Mouse (Mus musculus): ENCODE results near the gene Bnc1. TPM values are rescaled to one million over a fixed set of nuclear protein-coding genes. Genes with fewer than 3 reads are reported as not detected.

Bnc1 gene
- polyA plus RNA-seq, 1 experiment from 2014 or later: 1.5 TPM

GRCm38 (mm10) chr7:81995975-81996374 is 3.9 kb upstream of the Bnc1 start:
- H3K9ac ChIP-seq: no peak overlapping the region
- no peaks in the 10 kb centered on the region for H3K4me1 ChIP-seq (ENCODE audit: insufficient read depth)
- no peaks in the 10 kb centered on the region for H3K9me3 ChIP-seq (ENCODE audit: low read depth, low read length)
- 23% methylated on average over 9 of the region's 9 CpGs for WGBS
- no peaks in the 10 kb centered on the region for H3K36me3 ChIP-seq (ENCODE audit: insufficient read depth)
- DNase-seq (no peak), ATAC-seq (ENCODE audit: insufficient read depth) (no peak)
- H3K27ac ChIP-seq (ENCODE audit: low read depth): no peak overlapping the region
- H3K4me2 ChIP-seq: no peak overlapping the region
- no peak for TF ChIP-seq CTCF (IDR thresholded peaks at IDR 0.05; ENCODE audit: low read depth)
- peaks cover 56% of the 10 kb centered on the region for H3K27me3 ChIP-seq (ENCODE audit: insufficient read depth, low read length)
- H3K4me3 ChIP-seq (ENCODE audit: low read depth, low read length): no peak overlapping the region

GRCm38 (mm10) chr7:81995126-81995525 is 3.0 kb upstream of the Bnc1 start:
- H3K36me3 ChIP-seq (ENCODE audit: insufficient read depth): no peaks in the 10 kb centered on the region
- H3K9ac ChIP-seq: no peak overlapping the region
- H3K4me1 ChIP-seq (ENCODE audit: insufficient read depth): no peaks in the 10 kb centered on the region
- no peak overlapping the region for H3K4me2 ChIP-seq
- no peaks in the 10 kb centered on the region for H3K9me3 ChIP-seq (ENCODE audit: low read depth, low read length)
- TF ChIP-seq CTCF (IDR thresholded peaks at IDR 0.05; ENCODE audit: low read depth): no peak
- H3K4me3 ChIP-seq (ENCODE audit: low read depth, low read length): no peak overlapping the region
- peaks cover 60% of the 10 kb centered on the region for H3K27me3 ChIP-seq (ENCODE audit: insufficient read depth, low read length)
- ATAC-seq (ENCODE audit: insufficient read depth) (no peak), DNase-seq (no peak)
- 73% methylated on average over 6 of the region's 6 CpGs for WGBS
- no peak overlapping the region for H3K27ac ChIP-seq (ENCODE audit: low read depth)

- H3K9ac ChIP-seq: no peak overlapping the region
- peaks cover 77% of the 10 kb centered on the region for H3K27me3 ChIP-seq (ENCODE audit: insufficient read depth, low read length)
- no peaks in the 10 kb centered on the region for H3K36me3 ChIP-seq (ENCODE audit: insufficient read depth)
- DNase-seq: no peak
- H3K4me3 ChIP-seq (ENCODE audit: low read depth, low read length): no peak overlapping the region
- no peak for TF ChIP-seq CTCF (IDR thresholded peaks at IDR 0.05; ENCODE audit: low read depth)
- no peak for ATAC-seq (ENCODE audit: insufficient read depth)
- H3K9me3 ChIP-seq (ENCODE audit: low read depth, low read length): no peaks in the 10 kb centered on the region
- no peaks in the 10 kb centered on the region for H3K4me1 ChIP-seq (ENCODE audit: insufficient read depth)
- no peak overlapping the region for H3K27ac ChIP-seq (ENCODE audit: low read depth)
- peak overlapping the region; percentile 90; the same call in 1 of the 2 replicates for H3K4me2 ChIP-seq
- 34% methylated on average over 7 of the region's 7 CpGs for WGBS
These were observed 1.0 kb upstream of the Bnc1 start for GRCm38 (mm10) chr7:81993140-81993539.

- peak overlapping the region; percentile 53 for H3K4me3 ChIP-seq (ENCODE audit: low read depth, low read length)
- H3K27me3 ChIP-seq (ENCODE audit: insufficient read depth, low read length): peaks cover 78% of the 10 kb centered on the region
- TF ChIP-seq CTCF (IDR thresholded peaks at IDR 0.05; ENCODE audit: low read depth): no peak
- no peak for ATAC-seq (ENCODE audit: insufficient read depth)
- DNase-seq: peak; percentile 45
- peak overlapping the region; percentile 90 for H3K4me2 ChIP-seq
- no peaks in the 10 kb centered on the region for H3K36me3 ChIP-seq (ENCODE audit: insufficient read depth)
- WGBS: under 1% methylated on average over 36 of the region's 36 CpGs
- peak overlapping the region; percentile 46 for H3K9ac ChIP-seq
- H3K4me1 ChIP-seq (ENCODE audit: insufficient read depth): no peaks in the 10 kb centered on the region
- H3K9me3 ChIP-seq (ENCODE audit: low read depth, low read length): no peaks in the 10 kb centered on the region
- H3K27ac ChIP-seq (ENCODE audit: low read depth): no peak overlapping the region
These were observed 456 bp downstream of the Bnc1 start for GRCm38 (mm10) chr7:81991611-81992061.

- no peaks in the 10 kb centered on the region for H3K9me3 ChIP-seq (ENCODE audit: low read depth, low read length)
- H3K4me2 ChIP-seq: peak overlapping the region; percentile 90; the same call in 1 of the 2 replicates
- no peak for DNase-seq
- H3K27me3 ChIP-seq (ENCODE audit: insufficient read depth, low read length): peaks cover 74% of the 10 kb centered on the region
- H3K27ac ChIP-seq (ENCODE audit: low read depth): no peak overlapping the region
- TF ChIP-seq CTCF (IDR thresholded peaks at IDR 0.05; ENCODE audit: low read depth): no peak
- no peak overlapping the region for H3K9ac ChIP-seq
- ATAC-seq (ENCODE audit: insufficient read depth): no peak
- H3K4me1 ChIP-seq (ENCODE audit: insufficient read depth): no peaks in the 10 kb centered on the region
- H3K4me3 ChIP-seq (ENCODE audit: low read depth, low read length): peak overlapping the region; percentile 53
- H3K36me3 ChIP-seq (ENCODE audit: insufficient read depth): no peaks in the 10 kb centered on the region
- 5% methylated on average over 12 of the region's 12 CpGs for WGBS
These were observed 976 bp downstream of the Bnc1 start for GRCm38 (mm10) chr7:81991116-81991515.

GRCm38 (mm10) chr7:81983651-81984050 is 8.4 kb downstream of the Bnc1 start:
- WGBS: 56% methylated on average over 6 of the region's 6 CpGs
- no peak overlapping the region for H3K27ac ChIP-seq (ENCODE audit: low read depth)
- peaks cover 6% of the 10 kb centered on the region for H3K27me3 ChIP-seq (ENCODE audit: insufficient read depth, low read length)
- no peak for ATAC-seq (ENCODE audit: insufficient read depth)
- DNase-seq: no peak
- no peak overlapping the region for H3K4me3 ChIP-seq (ENCODE audit: low read depth, low read length)
- no peak overlapping the region for H3K9ac ChIP-seq
- no peaks in the 10 kb centered on the region for H3K36me3 ChIP-seq (ENCODE audit: insufficient read depth)
- H3K9me3 ChIP-seq (ENCODE audit: low read depth, low read length): no peaks in the 10 kb centered on the region
- no peak overlapping the region for H3K4me2 ChIP-seq
- H3K4me1 ChIP-seq (ENCODE audit: insufficient read depth): no peaks in the 10 kb centered on the region
- no peak for TF ChIP-seq CTCF (IDR thresholded peaks at IDR 0.05; ENCODE audit: low read depth)

- Histone ChIP-seq H3K27ac (ENCODE audit: low read depth) (no peak overlapping the region), H3K9ac (no peak overlapping the region), H3K4me1 (ENCODE audit: insufficient read depth) (no peaks in the 10 kb centered on the region), H3K36me3 (ENCODE audit: insufficient read depth) (no peaks in the 10 kb centered on the region), H3K4me2 (no peak overlapping the region), H3K27me3 (ENCODE audit: insufficient read depth, low read length) (no peaks in the 10 kb centered on the region), H3K9me3 (ENCODE audit: low read depth, low read length) (no peaks in the 10 kb centered on the region), H3K4me3 (ENCODE audit: low read depth, low read length) (no peak overlapping the region)
- DNase-seq (no peak), ATAC-seq (ENCODE audit: insufficient read depth) (no peak)
- WGBS: 55% methylated on average over 8 of the region's 8 CpGs
- TF ChIP-seq CTCF (IDR thresholded peaks at IDR 0.05; ENCODE audit: low read depth): no peak
These were observed 13.8 kb downstream of the Bnc1 start for GRCm38 (mm10) chr7:81978304-81978703.

GRCm38 (mm10) chr7:81974616-81975015 is 17.5 kb downstream of the Bnc1 start:
- Histone ChIP-seq H3K9ac (no peak overlapping the region), H3K4me3 (ENCODE audit: low read depth, low read length) (no peak overlapping the region), H3K4me1 (ENCODE audit: insufficient read depth) (no peaks in the 10 kb centered on the region), H3K4me2 (no peak overlapping the region), H3K27ac (ENCODE audit: low read depth) (no peak overlapping the region), H3K9me3 (ENCODE audit: low read depth, low read length) (no peaks in the 10 kb centered on the region), H3K27me3 (ENCODE audit: insufficient read depth, low read length) (no peaks in the 10 kb centered on the region), H3K36me3 (ENCODE audit: insufficient read depth) (no peaks in the 10 kb centered on the region)
- 82% methylated on average over 10 of the region's 10 CpGs for WGBS
- no peak for DNase-seq
- ATAC-seq (ENCODE audit: insufficient read depth): no peak
- no peak for TF ChIP-seq CTCF (IDR thresholded peaks at IDR 0.05; ENCODE audit: low read depth)
